Mouse (Mus musculus) cortical plate, adult 2 months (tissue): ENCODE measurements around the gene Atp6v1g3. TPM values are rescaled to one million over a fixed set of nuclear protein-coding genes. Genes with fewer than 3 reads are reported as not detected.
A peak's percentile ranks its signal among the peaks of the same experiment; 100 is the strongest.

ENCODE experiments used
- H3K27ac ChIP-seq: fragments of 200-500 bp; 2 replicates; pipeline ENCODE4 v1.5.1; 2012; ENCODE audit warnings: low read length, control low read depth, inconsistent platforms; ENCODE audit not compliant: insufficient read depth
- H3K4me1 ChIP-seq: fragments of 200-500 bp; 2 replicates; pipeline ENCODE4 v1.6.1; 2011; ENCODE audit warnings: low read length; ENCODE audit not compliant: control insufficient read depth, insufficient read depth
- H3K4me3 ChIP-seq: fragments of 200-500 bp; 2 replicates; pipeline ENCODE4 v1.5.1; 2011; ENCODE audit warnings: mild to moderate bottlenecking, low read length, control low read depth; ENCODE audit not compliant: insufficient read depth
- CTCF ChIP-seq: fragments of 200-500 bp; IDR thresholded peaks from 2 replicates; pipeline ENCODE4 v1.5.1; 2011; ENCODE audit warnings: mild to moderate bottlenecking, control low read depth, low read length; ENCODE audit not compliant: insufficient read depth; ENCODE audit errors: extremely low read depth
- POLR2A ChIP-seq: fragments of 200-500 bp; IDR thresholded peaks from 2 replicates; pipeline ENCODE4 v1.6.1; 2011; ENCODE audit warnings: mild to moderate bottlenecking, low read length, control low read depth; ENCODE audit not compliant: insufficient read depth; ENCODE audit errors: extremely low read depth
- polyA plus RNA-seq: library from polyadenylated mRNA; depleted of rRNA; stranded (reverse); fragments of >200 nt; gene quantifications from 2 replicates; pipeline ENCODE4 v1.2.3, GENCODE M21; 2012

Atp6v1g3 gene
- polyA plus RNA-seq, 1 experiment = not detected

DNA sequence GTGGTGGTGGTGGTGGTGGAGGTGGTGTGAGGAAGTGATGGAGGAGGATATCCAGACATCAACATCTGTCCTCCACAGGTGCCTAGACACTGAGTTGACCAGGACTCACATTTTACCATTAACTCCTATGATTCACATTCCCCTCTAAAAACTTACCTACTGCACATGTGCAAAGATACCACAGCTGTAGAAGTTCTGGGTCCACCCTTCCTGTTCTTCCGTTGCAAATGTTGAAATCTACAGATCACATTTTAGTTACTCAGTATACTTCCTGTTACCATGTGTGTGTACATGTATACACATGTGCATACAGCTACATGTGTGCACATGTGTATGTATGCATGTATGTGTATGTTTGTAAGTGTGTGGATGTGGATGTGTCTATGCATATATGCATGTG is 29.8 kb downstream of the Atp6v1g3 start:
- no peak for TF ChIP-seq POLR2A
- no peak for TF ChIP-seq CTCF
- Histone ChIP-seq H3K4me3 (no peak overlapping the region), H3K27ac (no peak overlapping the region), H3K4me1 (no peaks in the 10 kb centered on the region)

DNA sequence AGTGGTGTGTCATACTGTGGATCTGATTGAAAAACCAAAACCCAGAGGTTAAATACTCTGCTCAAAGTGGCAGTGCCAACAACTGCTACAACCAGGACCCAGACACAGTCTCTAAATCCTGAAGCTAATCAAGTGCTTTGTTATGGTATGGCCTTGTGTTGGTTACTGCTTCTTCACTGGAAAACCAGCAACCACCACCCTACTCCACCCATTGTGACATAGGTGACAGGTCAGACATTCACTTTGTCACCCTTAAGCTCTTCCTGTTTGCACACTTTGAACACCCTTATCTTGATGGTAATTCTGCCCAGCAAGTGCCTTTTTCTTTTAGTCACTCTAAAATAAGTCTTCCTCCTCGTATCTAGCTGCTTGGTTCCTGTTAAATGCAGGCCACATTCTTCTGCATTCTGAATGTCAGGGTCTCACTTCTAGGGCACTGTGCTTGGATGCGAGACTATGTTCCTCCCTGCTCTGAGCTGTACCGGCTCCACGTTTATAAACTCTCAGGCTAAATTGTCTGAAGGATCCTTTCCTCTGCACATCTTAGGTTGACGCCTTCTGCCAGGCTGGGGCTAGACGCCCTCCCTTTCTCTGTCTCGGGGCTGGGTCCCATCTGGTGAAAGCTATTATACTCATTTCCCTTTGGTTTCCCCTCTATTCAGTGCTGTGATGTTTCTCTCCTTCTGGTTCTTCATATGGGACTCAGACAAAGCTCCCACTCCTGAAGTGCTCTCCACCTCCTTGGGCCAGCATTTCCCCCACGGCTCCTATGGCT is 30.8 kb downstream of the Atp6v1g3 start:
- no peak for TF ChIP-seq POLR2A
- TF ChIP-seq CTCF = no peak
- H3K4me3 ChIP-seq = no peak overlapping the region
- no peaks in the 10 kb centered on the region for H3K4me1 ChIP-seq
- H3K27ac ChIP-seq = no peak overlapping the region

DNA sequence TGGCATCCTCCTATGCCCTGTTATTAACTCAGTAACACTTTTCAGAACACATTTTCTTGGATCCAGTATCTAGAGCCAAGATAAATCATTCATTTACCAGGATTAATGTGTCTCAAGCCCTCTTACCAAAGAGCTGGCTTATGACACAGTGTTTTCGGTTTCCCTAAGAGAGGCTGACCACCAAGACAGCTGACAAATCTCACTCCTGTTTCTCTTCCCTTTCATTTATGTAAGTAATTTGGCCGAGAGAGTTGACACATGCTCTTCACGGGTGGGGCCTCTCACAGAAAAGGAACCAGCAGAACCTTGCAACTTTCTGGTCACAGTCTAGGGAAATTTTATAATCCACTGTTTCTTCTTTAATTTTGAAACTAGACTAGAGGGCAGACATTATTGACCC is 49.1 kb downstream of the Atp6v1g3 start:
- TF ChIP-seq POLR2A (no peak), CTCF (no peak)

DNA sequence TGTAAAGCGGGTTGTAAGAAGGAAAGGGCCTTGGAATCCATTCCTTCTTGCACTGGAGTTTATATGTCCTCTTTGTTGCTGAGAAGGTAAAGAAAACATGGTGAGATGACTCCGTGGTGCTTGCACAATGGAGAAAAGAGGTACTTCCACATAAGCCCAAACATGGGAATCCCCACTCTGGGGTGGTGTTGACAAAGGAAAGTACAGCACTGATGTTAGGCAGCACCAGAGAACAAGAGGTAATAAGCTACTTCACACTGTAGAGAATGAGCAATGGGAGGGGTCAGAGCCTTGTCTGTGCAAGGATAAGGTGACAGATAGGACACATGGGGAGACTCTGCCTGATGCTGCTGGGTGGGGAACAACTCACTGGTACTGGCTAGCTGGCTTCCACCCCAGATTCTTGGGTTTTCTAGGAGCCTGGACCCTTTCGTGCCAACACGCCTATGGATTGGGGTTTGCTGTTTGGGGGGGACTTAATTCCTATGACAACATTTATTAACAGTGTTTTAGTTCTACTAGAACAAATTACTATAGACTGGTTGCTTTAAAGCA is 49.6 kb downstream of the Atp6v1g3 start:
- no peaks in the 10 kb centered on the region for H3K4me1 ChIP-seq
- no peak overlapping the region for H3K27ac ChIP-seq
- TF ChIP-seq POLR2A (no peak), CTCF (no peak)
- H3K4me3 ChIP-seq = no peak overlapping the region

More for the DNA sequence above, 49.1 kb downstream of the Atp6v1g3 start:
- H3K4me1 ChIP-seq = no peaks in the 10 kb centered on the region
- H3K4me3 ChIP-seq = no peak overlapping the region
- no peak overlapping the region for H3K27ac ChIP-seq

DNA sequence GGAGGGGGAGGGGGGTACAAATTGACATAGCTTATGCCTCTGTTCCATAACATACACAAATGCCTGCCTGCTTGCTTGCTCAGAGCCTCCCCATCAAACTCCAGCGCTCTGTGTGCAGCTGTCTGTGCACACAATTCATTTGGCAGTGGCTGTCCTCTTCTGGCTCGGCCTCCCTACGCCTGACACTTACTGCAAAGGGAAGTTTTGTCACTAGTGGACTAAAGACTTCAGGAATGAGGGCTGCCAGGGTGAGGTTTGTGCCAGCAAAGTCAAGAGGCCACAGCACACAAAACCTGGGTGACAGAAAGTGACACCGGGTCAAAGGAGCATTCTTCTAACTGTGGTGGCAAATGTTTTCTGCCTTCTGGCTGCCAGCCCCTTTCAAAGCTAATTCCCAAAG is 52.6 kb downstream of the Atp6v1g3 start:
- Histone ChIP-seq H3K4me3 (no peak overlapping the region), H3K27ac (no peak overlapping the region), H3K4me1 (no peaks in the 10 kb centered on the region)
- TF ChIP-seq CTCF = no peak

DNA sequence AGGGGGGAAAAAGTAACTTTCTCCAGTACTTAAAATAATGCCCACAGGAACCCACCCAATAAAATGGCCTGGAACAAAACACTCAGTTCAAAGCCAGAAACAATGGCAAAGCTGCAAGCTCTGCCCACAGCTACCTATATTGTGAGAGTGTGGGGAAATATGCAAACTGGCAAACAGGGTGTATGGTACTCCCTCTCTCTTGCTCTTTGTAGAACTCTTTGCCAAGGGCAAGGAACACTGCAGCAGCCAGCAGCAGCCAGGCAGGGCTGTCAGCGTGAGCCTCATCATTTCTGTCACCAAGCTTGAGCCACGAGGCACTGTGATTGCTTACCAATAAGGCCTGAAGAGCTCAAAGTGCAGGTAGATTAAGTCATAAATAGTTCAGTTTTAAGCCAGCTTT is 53.0 kb downstream of the Atp6v1g3 start:
- Histone ChIP-seq H3K4me1 (no peaks in the 10 kb centered on the region), H3K27ac (no peak overlapping the region), H3K4me3 (no peak overlapping the region)
- TF ChIP-seq CTCF (no peak), POLR2A (no peak)

DNA sequence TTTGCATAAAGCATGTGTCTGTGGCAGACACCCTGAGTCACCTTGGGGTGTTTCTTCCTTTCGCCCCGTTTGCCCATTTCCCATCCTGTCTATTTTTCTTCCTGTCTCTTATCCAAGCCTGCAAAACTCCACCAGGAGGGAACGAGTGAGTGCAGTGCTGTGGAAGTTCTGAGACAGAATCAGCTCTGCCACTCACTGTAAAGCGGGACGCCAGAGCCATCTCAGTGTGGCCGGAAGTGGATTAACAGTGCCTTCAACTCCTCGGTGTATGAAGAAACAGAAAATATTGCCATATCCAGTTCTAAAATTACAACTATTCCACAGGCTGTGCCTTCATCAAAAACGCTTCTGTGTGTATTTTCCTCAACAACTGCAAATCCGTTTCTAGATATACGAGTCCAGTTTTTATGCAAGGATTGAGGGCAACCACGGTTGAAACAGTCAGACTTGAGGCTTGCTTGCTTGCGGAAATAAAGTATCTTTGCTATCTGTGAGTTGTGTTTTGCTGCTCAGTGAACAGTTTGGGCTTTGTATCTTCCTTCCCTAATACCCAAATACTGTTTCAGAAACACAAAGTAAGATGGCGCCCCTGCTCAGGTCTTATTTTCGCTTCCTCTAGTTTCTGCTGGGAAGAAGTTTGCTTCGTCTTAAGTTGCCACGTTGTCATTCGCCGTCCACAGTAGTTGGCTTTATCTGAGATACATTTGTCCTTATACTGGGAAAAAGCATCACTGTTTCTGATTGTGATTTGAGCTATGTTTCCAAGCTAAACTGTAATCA is 54.1 kb downstream of the Atp6v1g3 start:
- H3K4me3 ChIP-seq = no peak overlapping the region
- TF ChIP-seq CTCF (no peak), POLR2A (no peak)
- H3K27ac ChIP-seq = no peak overlapping the region

DNA sequence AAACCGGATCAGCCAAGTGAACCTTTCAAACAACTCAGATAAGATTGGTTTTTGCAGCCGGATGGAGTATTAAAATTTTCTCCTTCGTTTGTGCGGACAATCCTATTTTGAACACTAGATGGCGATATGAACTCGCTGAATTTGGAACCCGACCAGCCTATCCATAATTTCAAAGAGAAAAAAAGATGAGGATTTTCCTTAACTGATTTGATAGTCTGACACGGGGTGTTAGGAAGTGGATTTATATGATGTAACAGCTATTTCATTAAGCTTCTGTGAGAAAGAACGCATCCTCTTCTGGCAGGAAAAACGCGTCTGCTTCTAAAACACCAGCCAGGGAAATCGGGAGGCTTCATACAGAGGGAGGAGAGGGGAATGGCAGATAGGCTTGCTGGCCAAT is 54.8 kb downstream of the Atp6v1g3 start:
- Histone ChIP-seq H3K4me1 (no peaks in the 10 kb centered on the region), H3K4me3 (no peak overlapping the region), H3K27ac (no peak overlapping the region)
- TF ChIP-seq CTCF = peak; percentile 38; the same call in 1 of the 2 replicates
- TF ChIP-seq POLR2A = no peak

More for the DNA sequence above, 54.1 kb downstream of the Atp6v1g3 start:
- no peaks in the 10 kb centered on the region for H3K4me1 ChIP-seq

DNA sequence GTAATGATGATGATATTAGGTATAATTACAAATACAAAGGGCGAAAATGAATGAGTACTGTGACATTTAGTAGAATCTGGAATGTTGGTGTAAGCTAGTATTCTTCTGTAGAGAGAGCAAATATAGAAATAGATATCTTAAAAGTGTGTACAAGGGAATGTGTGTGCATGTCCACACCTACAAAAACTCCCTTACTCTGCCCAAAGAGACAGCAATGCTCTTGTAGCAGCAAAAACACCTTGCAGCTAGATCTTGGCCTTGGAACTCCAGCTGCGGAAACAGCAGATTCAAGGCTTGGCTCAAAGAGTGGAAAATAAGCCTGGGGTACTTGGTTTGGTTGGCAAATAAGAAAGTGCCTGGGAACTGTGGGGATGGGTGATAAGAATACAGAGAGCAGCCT is 57.0 kb downstream of the Atp6v1g3 start:
- no peaks in the 10 kb centered on the region for H3K4me1 ChIP-seq
- H3K4me3 ChIP-seq = no peak overlapping the region
- no peak overlapping the region for H3K27ac ChIP-seq
- TF ChIP-seq CTCF = no peak
- TF ChIP-seq POLR2A = no peak
